Mouse (Mus musculus) cortical plate, adult 2 months (tissue): ENCODE results near the gene Exosc1. TPM values are rescaled to one million over a fixed set of nuclear protein-coding genes. Genes with fewer than 3 reads are reported as not detected.

Source experiments
- H3K27ac ChIP-seq: fragments of 200-500 bp; 2 replicates; pipeline ENCODE4 v1.5.1; 2012; ENCODE audit warnings: low read length, control low read depth, inconsistent platforms; ENCODE audit not compliant: insufficient read depth
- H3K4me1 ChIP-seq: fragments of 200-500 bp; 2 replicates; pipeline ENCODE4 v1.6.1; 2011; ENCODE audit warnings: low read length; ENCODE audit not compliant: control insufficient read depth, insufficient read depth
- H3K4me3 ChIP-seq: fragments of 200-500 bp; 2 replicates; pipeline ENCODE4 v1.5.1; 2011; ENCODE audit warnings: mild to moderate bottlenecking, low read length, control low read depth; ENCODE audit not compliant: insufficient read depth
- CTCF ChIP-seq: fragments of 200-500 bp; IDR thresholded peaks from 2 replicates; pipeline ENCODE4 v1.5.1; 2011; ENCODE audit warnings: mild to moderate bottlenecking, control low read depth, low read length; ENCODE audit not compliant: insufficient read depth; ENCODE audit errors: extremely low read depth
- POLR2A ChIP-seq: fragments of 200-500 bp; IDR thresholded peaks from 2 replicates; pipeline ENCODE4 v1.6.1; 2011; ENCODE audit warnings: mild to moderate bottlenecking, low read length, control low read depth; ENCODE audit not compliant: insufficient read depth; ENCODE audit errors: extremely low read depth
- polyA plus RNA-seq: library from polyadenylated mRNA; depleted of rRNA; stranded (reverse); fragments of >200 nt; gene quantifications from 2 replicates; pipeline ENCODE4 v1.2.3, GENCODE M21; 2012

Gene Exosc1
- polyA plus RNA-seq, 1 experiment, result 27.8 TPM

DNA sequence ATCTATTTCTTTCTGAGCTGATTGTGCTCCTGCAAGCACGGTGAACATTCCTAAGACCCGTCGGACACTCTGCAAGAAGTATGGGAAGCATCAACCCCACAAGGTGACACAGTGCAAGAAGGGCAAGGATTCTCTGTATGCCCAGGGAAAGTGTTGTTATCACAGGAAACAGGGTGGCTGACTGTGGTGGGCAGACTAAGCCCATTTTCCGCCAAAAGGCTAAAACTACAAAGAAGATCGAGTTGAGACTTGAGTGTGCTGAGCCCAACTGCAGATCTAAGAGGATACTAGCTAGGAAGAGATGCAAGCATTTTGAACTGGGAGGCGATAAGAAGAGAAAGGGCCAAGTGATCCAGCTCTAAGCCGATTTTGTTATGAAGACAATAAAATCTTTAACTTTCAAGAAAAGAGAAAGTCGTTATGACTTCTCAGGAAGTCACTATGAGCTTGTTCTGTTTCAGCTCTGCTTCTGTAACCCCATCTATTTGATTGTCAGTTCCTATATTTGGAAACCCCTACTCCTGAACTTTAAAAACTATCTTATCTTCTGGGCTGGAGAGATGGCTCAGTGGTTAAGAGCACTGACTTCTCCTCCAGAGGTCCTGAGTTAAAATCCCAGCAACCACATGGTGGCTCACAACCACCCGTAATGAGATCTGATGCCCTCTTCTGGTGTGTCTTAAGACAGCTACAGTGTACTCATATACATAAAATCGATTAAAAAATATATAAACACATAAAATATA is 30.2 kb downstream of the Exosc1 start:
- Histone ChIP-seq H3K27ac (no peak overlapping the region), H3K4me1 (no peaks in the 10 kb centered on the region), H3K4me3 (no peak overlapping the region)
- TF ChIP-seq POLR2A (no peak), CTCF (no peak)

DNA sequence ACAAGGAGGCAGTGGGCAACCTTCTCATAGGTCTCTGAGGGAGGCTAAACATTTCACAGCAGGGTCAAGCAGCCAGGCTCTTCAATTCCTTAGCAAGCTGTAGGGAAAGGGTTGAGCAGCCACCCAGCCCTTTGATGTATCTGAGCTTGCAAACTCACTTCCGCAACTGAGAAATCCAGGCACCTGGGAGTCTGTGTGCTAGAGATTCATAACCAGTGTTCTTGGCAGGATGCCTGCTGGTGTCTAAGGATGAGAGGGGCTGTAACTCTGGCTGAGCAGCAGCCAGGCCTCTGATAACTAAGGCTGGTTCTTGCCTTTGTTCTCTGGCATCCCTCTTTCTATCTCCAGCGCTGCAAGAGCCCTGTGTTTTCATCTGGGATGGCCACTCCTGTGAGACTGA is 31.5 kb downstream of the Exosc1 start:
- Histone ChIP-seq H3K4me3 (no peak overlapping the region), H3K27ac (no peak overlapping the region), H3K4me1 (no peaks in the 10 kb centered on the region)
- TF ChIP-seq CTCF, result no peak
- TF ChIP-seq POLR2A, result no peak

DNA sequence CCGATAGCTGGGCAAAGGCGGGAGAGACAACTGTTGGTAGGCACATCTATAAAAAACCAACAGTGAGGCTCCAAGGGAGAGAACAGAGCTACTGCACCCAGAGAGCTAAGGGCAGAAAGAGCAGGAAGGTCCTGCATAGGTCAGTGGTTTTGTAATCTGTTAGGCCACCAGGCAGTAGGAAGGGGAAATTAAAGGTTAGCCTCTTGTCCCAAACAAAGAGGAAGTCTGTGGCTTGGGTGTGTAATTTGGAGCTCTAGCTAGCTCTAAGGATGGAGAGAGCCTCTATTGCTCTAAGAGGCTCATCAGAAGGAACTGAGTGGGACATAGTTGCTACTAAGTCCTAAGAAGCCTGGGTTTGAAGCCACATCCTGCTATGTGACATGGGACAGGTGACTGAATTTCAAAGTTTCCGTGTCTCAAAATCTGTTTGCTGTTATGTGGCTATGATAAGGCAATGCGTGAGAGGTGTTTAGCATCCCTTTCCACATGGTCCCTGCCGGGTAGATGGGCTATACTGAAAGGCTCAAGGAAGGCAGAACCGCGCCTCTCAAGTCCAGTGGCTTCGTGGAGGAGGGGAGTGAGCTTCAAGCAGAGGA is 32.6 kb downstream of the Exosc1 start:
- Histone ChIP-seq H3K4me3 (no peak overlapping the region), H3K4me1 (no peaks in the 10 kb centered on the region), H3K27ac (no peak overlapping the region)
- TF ChIP-seq POLR2A, result no peak
- no peak for TF ChIP-seq CTCF

DNA sequence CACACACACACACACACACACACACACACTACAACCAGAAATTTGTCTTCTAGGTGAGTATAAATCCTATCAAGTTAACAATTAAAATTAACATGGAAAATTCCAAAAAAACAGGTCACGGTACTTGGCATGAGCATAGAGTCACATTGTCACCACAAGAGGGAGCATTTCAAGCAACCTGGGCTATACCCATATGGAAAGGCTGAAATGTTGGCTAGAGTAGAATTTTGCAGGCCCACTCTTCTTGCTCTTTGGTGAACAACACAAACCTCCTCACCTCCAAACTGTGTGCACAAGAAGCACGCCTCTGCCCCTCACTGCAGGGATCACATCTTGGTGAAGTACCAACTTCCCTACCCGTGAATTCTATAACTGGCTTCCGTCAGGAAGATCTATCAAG is 34.4 kb downstream of the Exosc1 start:
- H3K27ac ChIP-seq, result no peak overlapping the region
- no peaks in the 10 kb centered on the region for H3K4me1 ChIP-seq
- H3K4me3 ChIP-seq, result no peak overlapping the region
- TF ChIP-seq POLR2A (no peak), CTCF (peak; percentile 36; the same call in 1 of the 2 replicates)

DNA sequence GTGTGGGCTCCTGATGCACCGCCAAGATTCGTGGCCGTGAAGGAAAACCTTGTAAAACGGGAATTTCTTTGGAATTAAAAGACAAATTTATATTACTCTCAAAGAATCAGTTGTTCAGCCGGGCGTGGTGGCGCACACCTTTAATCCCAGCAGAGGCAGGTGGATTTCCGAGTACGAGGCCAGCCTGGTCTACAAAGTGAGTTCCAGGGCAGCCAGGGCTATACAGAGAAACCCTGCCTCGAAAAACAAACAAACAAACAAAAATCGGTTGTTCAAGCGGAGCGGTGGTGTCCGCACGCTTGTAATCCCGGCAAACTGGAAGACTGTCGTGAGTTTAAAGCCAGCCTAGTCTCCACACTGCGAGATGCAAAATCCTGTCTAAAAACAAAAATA is 36.9 kb downstream of the Exosc1 start:
- H3K4me1 ChIP-seq, result no peaks in the 10 kb centered on the region
- no peak overlapping the region for H3K27ac ChIP-seq
- H3K4me3 ChIP-seq, result peak overlapping the region; percentile 64
- no peak for TF ChIP-seq CTCF
- no peak for TF ChIP-seq POLR2A

DNA sequence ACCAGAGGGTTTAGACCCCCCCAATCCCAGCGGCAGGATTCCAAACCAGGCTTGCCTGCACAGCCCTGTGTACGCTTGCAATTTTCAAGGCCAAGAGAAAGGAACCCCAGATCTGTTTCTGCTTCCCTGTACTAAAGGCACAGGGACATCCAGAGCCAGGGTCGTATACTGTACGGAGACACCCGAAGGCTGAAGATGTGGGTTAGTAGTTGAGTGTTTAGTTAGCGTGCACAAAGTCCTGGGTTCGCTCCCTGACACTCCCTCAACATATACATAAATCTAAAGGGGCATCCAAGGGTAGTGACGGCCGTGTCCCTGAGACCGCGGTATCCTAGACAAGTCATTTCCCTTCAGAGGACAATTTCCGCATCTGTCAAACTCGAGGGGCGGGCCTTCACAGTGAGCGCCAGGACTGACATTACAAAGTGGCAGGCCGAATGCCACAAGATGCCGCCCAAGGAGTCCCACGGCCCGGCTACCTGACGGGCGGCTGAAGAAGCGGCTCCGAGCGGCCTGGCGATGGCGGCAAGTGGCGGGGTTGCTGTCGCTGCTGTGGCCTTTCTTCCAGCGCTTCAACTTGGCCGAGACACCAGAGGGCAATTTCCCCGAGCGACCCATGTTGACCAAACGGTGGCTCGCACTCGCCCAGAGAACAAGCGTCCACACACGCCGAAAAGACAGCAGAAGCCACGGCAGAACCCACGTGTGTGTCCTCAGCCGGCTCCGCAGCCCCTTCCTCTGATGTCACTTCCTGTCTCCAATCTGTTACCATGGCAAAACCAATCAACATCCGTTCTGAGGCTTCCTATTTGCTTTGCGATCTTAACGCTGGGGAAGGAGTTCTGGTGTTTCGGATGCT is 37.5 kb downstream of the Exosc1 start, which contains the start of gene Rrp12:
Rrp12 (minus strand) TSS at position 714 of the 859 bp plus-strand sequence.
- no peaks in the 10 kb centered on the region for H3K4me1 ChIP-seq
- H3K4me3 ChIP-seq, result peak within 1 kb of the TSS; percentile 64
- H3K27ac ChIP-seq, result no peak within 1 kb of the TSS
- TF ChIP-seq CTCF (no peak), POLR2A (peak; percentile 84)

DNA sequence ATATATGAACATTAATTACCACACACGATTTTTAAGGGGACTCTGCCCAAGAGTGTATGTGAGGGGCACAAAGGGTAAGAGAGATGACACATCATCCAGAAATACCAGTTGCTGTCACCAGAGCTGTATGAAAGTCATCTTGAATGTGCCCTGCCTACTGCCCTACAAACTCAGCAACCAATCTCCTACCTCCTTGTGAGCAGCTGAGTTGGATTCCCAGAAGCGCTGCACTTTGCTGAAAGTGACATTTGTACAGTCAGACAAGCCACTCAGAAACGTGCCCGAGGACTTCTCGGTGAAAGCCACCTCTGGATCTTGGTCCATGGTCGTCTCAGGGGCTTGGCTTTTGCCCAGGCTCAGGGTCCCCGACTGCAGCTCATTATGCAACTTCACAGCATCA is 38.3 kb downstream of the Exosc1 start:
- Histone ChIP-seq H3K27ac (no peak overlapping the region), H3K4me3 (peak overlapping the region; percentile 64; the same call in 1 of the 2 replicates), H3K4me1 (no peaks in the 10 kb centered on the region)
- TF ChIP-seq POLR2A, result no peak

DNA sequence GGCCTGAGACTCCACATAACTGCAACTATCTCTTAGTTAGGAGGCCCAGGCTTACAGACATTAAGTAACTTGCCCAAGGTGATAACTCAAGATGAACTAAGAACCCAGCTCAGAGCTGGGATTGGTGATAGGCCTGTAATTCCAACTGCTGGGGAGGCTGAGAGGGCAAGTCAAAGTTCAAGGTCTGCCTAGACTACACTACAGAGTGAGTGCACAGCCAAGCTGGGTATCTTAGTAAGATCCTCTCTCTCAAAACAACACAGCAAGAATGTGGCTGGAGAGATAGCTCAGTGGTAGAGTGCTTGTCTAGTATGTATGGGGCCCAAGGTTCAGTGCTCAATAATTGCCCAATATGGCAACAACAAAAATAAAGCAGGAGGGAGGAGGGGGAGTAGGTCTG is 45.0 kb downstream of the Exosc1 start:
- no peak overlapping the region for H3K27ac ChIP-seq
- H3K4me1 ChIP-seq, result no peaks in the 10 kb centered on the region
- H3K4me3 ChIP-seq, result no peak overlapping the region
- no peak for TF ChIP-seq POLR2A
- no peak for TF ChIP-seq CTCF

DNA sequence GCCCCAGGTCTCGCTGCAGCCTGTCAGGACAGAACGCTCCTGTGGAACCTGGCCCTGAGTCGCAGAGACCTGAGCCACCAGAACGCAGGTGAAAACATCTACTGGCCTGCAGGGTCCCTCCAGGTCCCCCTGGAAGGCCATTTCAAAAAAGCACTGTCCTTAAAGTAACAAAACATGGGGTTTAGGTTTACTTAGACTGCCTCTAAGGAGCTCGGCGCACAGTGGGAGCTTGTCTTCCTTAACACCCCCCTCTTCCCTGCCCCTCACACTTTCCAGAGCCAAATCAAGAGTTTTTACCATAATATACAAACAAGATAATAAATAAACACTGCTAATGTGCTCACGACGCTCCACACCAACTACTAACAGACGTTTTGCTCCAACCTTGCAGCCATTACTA is 49.3 kb downstream of the Exosc1 start:
- Histone ChIP-seq H3K4me1 (no peaks in the 10 kb centered on the region), H3K4me3 (no peak overlapping the region), H3K27ac (no peak overlapping the region)
- TF ChIP-seq CTCF (no peak), POLR2A (no peak)
